Mouse (Mus musculus) C2C12 (cell line): ENCODE data around the gene Phf13.

Experiments
- CEBPB ChIP-seq: IDR thresholded peaks from one replicate; pipeline ENCODE4 v1.6.1; 2011; ENCODE audit warnings: low read depth, mild to moderate bottlenecking, control low read depth, moderate library complexity
- CTCF ChIP-seq: IDR thresholded peaks from one replicate; pipeline ENCODE4 v1.5.1; 2011; ENCODE audit not compliant: control insufficient read depth, insufficient read depth, insufficient read length
- FOSL1 ChIP-seq: IDR thresholded peaks from one replicate; pipeline ENCODE4 v1.8.0; 2011; ENCODE audit warnings: mild to moderate bottlenecking, low read length; ENCODE audit not compliant: poor library complexity, insufficient read depth, severe bottlenecking
- MAX ChIP-seq: IDR thresholded peaks from one replicate; pipeline ENCODE4 v1.6.1; 2011; ENCODE audit warnings: mild to moderate bottlenecking, control low read depth
- MYOD1 ChIP-seq: IDR thresholded peaks from one replicate; pipeline ENCODE4 v1.6.1; 2011; ENCODE audit warnings: low read depth; ENCODE audit not compliant: control insufficient read depth, insufficient read length
- USF1 ChIP-seq: IDR thresholded peaks from one replicate; pipeline ENCODE4 v1.6.1; 2011; ENCODE audit warnings: low read depth, mild to moderate bottlenecking, control low read depth, moderate library complexity

DNA sequence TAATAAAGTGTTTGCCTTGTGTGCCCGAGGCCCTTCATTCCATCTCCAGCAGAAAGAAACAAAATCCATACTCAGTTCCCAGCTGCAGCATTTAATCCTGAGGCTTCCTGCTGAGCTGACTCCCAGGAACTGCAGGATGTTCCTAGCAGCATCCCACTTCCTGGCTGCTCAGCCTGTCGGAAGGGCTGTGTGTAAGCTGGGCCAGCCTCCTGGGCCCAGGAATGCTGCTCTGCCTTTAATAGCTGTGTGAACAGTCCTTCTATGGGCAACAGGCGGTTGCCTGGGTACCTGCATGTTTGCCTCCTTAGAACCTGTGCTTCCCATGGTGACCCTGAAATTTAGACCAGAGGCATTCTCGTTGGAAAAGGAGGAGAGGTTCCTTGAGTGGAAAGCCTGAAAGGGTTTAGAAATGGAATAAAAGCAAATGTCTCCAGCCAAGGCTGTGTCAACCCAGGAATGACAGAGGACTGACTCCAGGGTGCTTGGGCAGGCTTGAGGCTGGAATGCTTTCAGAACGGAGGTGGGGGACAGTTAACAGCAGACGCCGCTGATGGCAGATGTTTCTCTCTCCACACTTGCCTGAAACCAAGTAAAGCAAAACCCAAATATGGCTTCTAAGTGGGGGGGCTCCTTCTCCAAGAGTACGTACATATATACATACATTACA is 11.6 kb upstream of the Phf13 start:
- TF ChIP-seq CTCF (no peak), MAX (no peak), USF1 (no peak), MYOD1 (no peak), FOSL1 (no peak), CEBPB (no peak)
